In the genomic region with DNA sequence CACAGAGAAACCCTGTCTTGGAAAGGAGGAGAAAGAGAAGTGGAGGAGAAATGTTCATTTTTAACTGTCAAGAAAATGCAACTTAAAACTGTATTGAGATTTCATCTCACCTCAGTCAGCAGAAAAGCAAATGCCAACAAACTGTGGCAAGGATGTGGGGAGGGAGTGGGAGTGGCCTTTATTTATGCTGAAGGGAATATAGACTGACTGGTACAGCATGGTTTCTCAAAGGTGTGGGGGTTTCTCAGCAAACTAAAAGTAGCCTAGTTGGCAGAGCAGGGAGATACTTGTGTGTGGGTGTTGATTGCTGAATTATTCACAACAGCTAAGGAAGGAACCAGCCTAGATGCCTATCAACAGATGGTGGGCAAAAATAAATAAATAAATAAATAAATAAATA, we compare ENCODE assay signal across 12 mouse cellular contexts.
"Had no signal": no experiment of that assay in that cellular context is flagged by ENCODE, and none has a peak within 500 bp of the region (broad histone marks: within the 10 kb centered on the region; RNA-seq: fewer than 3 reads in every experiment).

No protein-coding gene starts in this region.

- DNase-seq: kidney, postnatal 10 days; layer of hippocampus, adult 9-11 months; liver; liver, embryonic 13.5 days; lung, adult 2 months; lung, postnatal 14 days; lung, postnatal 4 days; midbrain, embryonic 14.5 days; retina, postnatal 1 day; right cerebral cortex, postnatal 25 days; spleen, adult 18-20 months; thymus, postnatal 36 days had no signal
